Mouse (Mus musculus) heart, embryonic 12.5 days (tissue): ENCODE data around the gene Aurkaip1. TPM values are rescaled to one million over a fixed set of nuclear protein-coding genes. Genes with fewer than 3 reads are reported as not detected.

ENCODE experiments used
- microRNA-seq: library from miRNA; unstranded; fragments of <30 nt; microRNA quantifications from one replicate; pipeline ENCODE4, GENCODE M21; 2017
- polyA plus RNA-seq: library from polyadenylated mRNA; unstranded; fragments of >200 nt; fragmentation: Nextera tagmentation; extraction: Ambion mirVana; gene quantifications from 2 replicates; pipeline ENCODE4 v1.2.1, GENCODE M21; 2016

Aurkaip1 gene
- polyA plus RNA-seq, 1 experiment from 2014 or later: 132 TPM

Small RNA genes lying within 50 kb of the gene (microRNA-seq; reads per million reads assigned to microRNA genes)
- not detected for gene Gm27743

Other genes with a start within 250 kb of the Aurkaip1 start
- 8.9 and 9.1 TPM in 2 replicates for gene Slc35e2, start 229.9 kb upstream of the Aurkaip1 start, polyA plus RNA-seq
- gene Cdk11b, start 206.4 kb upstream of the Aurkaip1 start, polyA plus RNA-seq: 51.8 and 52.3 TPM in 2 replicates
- not detected in 2 replicates for gene Gm10563, start 185.9 kb upstream of the Aurkaip1 start, polyA plus RNA-seq
- gene Mmp23, start 177.9 kb upstream of the Aurkaip1 start, polyA plus RNA-seq: 72.0 and 75.7 TPM in 2 replicates
- gene Mib2, start 162.1 kb upstream of the Aurkaip1 start, polyA plus RNA-seq: 21.7 and 22.4 TPM in 2 replicates
- 5.2 and 5.5 TPM in 2 replicates for gene Fndc10, start 136.9 kb upstream of the Aurkaip1 start, polyA plus RNA-seq
- gene Ssu72, start 126.5 kb upstream of the Aurkaip1 start, polyA plus RNA-seq: 111 and 116 TPM in 2 replicates
- 0.63 and 0.67 TPM in 2 replicates for gene Tmem240, start 96.5 kb upstream of the Aurkaip1 start, polyA plus RNA-seq
- 102 and 104 TPM in 2 replicates for gene Atad3a, start 70.2 kb upstream of the Aurkaip1 start, polyA plus RNA-seq
- gene Vwa1, start 56.6 kb upstream of the Aurkaip1 start, polyA plus RNA-seq: 1.7 TPM in 2 replicates
- 7.0 and 7.2 TPM in 2 replicates for gene Tmem88b, start 45.4 kb upstream of the Aurkaip1 start, polyA plus RNA-seq
- not detected in 2 replicates for gene Ankrd65, start 40.8 kb upstream of the Aurkaip1 start, polyA plus RNA-seq
- gene Mrpl20, start 28.4 kb upstream of the Aurkaip1 start, polyA plus RNA-seq: 137 and 151 TPM in 2 replicates
- gene Ccnl2, start 18.8 kb upstream of the Aurkaip1 start, polyA plus RNA-seq: 137 TPM in 2 replicates
- 50.2 and 62.4 TPM in 2 replicates for gene Mxra8, start 8.4 kb downstream of the Aurkaip1 start, polyA plus RNA-seq
- gene Dvl1, start 16.1 kb downstream of the Aurkaip1 start, polyA plus RNA-seq: 9.4 and 10.1 TPM in 2 replicates
- gene Tas1r3, start 32.1 kb downstream of the Aurkaip1 start, polyA plus RNA-seq: 0.13 and 0.19 TPM in 2 replicates
- gene Cptp, start 38.2 kb downstream of the Aurkaip1 start, polyA plus RNA-seq: 9.2 and 10.1 TPM in 2 replicates
- 37.8 and 38.3 TPM in 2 replicates for gene Ints11, start 38.3 kb downstream of the Aurkaip1 start, polyA plus RNA-seq
- gene Pusl1, start 60.5 kb downstream of the Aurkaip1 start, polyA plus RNA-seq: 31.2 and 31.5 TPM in 2 replicates
- gene Acap3, start 60.5 kb downstream of the Aurkaip1 start, polyA plus RNA-seq: 13.8 and 14.2 TPM in 2 replicates
- 101 and 107 TPM in 2 replicates for gene Ube2j2, start 112.6 kb downstream of the Aurkaip1 start, polyA plus RNA-seq
- 21.1 and 23.8 TPM in 2 replicates for gene C1qtnf12, start 131.0 kb downstream of the Aurkaip1 start, polyA plus RNA-seq
- gene B3galt6, start 161.4 kb downstream of the Aurkaip1 start, polyA plus RNA-seq: 10.3 and 11.0 TPM in 2 replicates
- 138 and 140 TPM in 2 replicates for gene Sdf4, start 161.6 kb downstream of the Aurkaip1 start, polyA plus RNA-seq
- 0.37 TPM in 1 of 2 replicates, not detected in the other for gene Tnfrsf4, start 182.6 kb downstream of the Aurkaip1 start, polyA plus RNA-seq
- 1.9 and 2.1 TPM in 2 replicates for gene Tnfrsf18, start 194.9 kb downstream of the Aurkaip1 start, polyA plus RNA-seq
- 0.14 and 0.24 TPM in 2 replicates for gene Ttll10, start 228.1 kb downstream of the Aurkaip1 start, polyA plus RNA-seq